Mouse (Mus musculus): ENCODE measurements around the gene Pak7.

DNA sequence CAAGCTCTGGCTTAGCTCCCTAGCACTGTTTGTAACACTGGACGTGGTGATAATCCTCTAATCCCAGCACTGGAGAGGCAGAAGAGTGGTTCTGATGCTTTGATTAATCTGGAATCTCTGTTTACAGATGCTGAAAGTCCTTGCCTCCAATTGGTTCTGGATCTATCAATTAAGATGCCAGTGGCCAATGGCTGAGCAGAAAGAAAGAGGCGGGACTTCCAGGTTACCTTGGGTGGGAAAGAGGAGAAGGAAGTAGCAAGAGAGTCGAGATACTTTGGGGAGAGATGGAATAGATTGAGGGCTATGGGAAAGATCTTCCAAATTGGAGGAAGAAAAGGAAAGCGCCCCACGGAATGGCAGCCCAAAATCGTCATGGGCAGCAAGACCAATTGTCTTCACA is 37.8 kb upstream of the Pak7 start:
- TF ChIP-seq MAX (IDR thresholded peaks at IDR 0.05) (no peak), CTCF (IDR thresholded peaks at IDR 0.05; ENCODE audit: control insufficient read depth, insufficient read depth, insufficient read length) (no peak), CEBPB (IDR thresholded peaks at IDR 0.05; ENCODE audit: low read depth) (no peak), MYOG (IDR thresholded peaks at IDR 0.05; ENCODE audit: control insufficient read depth, extremely low read depth, insufficient read length) (no peak), USF1 (IDR thresholded peaks at IDR 0.05; ENCODE audit: low read depth) (no peak)
